Mouse (Mus musculus): ENCODE measurements around the gene Rtkn. TPM values are rescaled to one million over a fixed set of nuclear protein-coding genes. Genes with fewer than 3 reads are reported as not detected.

The Rtkn gene
- total RNA-seq (2021) (10 to 100 TPM in 1 of 2 experiments, 1 to 10 TPM in 1; 9.5 to 10.2 TPM), polyA plus RNA-seq (2012; rRNA removed) (93.6 and 100 TPM in 2 replicates)
- long read RNA-seq, partial matches to known transcripts = 0 of 12 reads
- long read RNA-seq, other reads (novel, unspliced or antisense) = 4 of 12 reads

DNA sequence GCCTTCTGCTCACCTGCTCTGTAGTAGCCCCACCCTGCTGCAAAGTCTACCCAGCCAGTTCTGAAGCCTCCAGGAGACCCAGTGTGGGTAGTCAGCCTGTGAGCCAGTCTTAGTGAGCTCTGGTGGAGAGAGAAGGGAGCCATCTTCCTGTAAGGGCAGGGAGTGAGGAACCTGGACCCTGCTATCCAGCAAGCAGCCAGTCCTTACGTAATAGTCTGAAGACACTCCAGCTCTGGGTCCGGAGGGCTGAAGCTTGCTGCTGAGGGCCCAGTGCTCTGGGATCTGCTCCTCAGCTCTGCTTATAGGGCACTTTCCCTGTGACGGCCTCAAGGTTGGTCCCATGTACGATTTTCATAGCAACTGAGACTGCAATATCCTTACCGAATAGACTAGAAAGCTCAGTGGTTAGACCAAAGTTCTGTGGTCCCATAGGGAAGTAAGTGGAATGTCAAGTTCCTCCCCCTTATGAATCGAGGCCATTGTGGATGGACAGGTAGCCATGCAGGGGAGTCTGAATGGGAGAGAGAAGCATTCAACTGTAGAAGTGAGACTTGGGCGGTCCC is at the start of gene Rtkn:
Rtkn (plus strand) TSS at position 513 of the 563 bp plus-strand sequence.
- DNase-seq = no peak

DNA sequence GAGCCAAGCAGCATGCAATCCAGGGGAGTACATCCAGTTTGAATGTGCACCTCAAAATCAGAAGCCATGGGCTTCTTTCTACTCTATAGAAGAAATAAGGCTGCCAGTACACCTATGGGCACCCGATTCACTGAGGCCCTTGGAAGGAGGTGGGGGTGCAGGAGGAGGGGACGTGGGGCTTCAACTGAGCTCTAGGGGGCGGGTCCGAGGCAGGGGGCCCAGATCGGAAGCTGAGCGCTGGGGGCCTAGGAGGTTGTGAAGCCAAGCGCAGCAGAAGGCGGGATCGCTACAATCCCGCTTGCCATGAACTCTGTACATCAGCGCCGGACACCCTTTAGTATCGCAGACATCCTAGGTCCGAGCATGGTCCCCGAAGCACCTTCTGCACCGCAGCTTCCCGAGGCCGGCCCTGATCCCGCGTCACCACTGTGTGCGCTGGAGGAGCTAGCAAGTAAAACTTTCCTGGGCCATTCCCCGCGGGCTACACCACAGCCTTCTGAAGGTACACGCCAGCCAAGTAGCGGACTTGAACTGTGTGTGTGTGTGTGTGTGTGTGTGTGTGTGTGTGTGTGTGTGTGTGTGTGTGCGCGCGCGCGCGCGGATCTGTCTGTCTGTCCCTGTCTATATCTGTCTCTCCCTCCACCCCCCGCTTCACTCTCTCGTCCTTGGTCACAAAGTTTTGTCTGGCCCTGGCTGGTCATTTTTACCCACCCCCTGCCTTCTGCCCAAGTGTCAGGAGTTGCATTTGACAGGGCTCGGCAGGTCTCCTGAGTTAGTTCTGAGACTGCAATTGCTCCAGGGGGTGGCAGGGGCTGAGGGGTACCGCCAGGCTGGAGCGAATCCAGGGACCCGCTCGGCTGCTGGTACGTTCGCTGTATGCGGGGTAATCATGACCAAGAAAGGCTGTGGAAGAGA is 48.9 kb upstream of the Rtkn start, which contains the start of gene Lbx2:
Lbx2 (plus strand) TSS at position 247 of the 915 bp plus-strand sequence.
- DNase-seq = peak; percentile 82

DNA sequence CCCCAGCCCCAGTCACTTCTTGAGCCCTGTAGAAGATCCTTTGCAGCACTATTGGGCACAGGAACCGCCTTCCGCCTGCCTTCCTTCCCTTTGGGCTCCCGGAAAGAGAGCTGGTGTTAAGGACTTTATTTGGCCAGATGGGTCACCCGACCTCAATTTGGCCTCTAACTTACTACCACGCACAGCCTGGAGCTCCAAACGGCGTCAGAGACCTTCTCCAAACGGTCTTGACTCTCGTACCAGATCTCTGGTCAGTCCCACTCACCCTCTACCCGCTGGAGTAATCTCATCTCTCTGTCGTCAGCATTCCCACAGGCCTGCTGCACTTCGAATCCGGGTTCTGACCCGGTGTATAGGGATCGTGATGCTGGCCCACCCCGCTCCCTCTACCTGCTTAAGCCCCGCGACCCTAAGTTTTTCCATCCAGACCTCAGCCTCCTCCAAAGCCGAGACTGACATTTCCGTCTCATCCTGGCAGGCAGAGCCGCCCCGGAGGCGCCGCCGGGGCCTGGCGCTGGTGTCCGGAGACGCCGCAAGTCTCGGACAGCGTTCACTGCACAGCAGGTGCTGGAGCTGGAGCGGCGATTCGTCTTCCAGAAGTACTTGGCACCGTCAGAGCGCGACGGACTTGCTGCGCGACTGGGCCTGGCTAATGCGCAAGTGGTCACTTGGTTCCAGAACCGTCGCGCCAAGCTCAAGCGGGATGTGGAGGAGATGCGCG is 47.9 kb upstream of the Rtkn start:
- DNase-seq = peak; percentile 81

DNA sequence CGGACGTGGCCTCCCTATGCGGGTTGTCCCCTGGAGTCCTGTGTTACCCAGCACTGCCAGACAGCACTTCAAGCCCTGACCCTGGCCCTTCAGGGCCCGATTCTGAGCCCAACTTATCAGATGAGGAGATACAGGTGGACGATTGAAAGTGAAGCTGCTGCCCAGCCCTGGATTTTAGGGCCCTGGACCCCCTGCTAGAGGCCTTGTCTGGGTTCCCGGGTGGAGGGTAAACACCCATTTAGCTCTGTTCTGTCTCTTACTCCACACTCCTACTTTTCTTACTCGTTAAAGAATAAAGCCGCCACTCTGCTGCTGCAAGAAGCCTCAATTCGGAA is 47.4 kb upstream of the Rtkn start:
- DNase-seq = no peak

DNA sequence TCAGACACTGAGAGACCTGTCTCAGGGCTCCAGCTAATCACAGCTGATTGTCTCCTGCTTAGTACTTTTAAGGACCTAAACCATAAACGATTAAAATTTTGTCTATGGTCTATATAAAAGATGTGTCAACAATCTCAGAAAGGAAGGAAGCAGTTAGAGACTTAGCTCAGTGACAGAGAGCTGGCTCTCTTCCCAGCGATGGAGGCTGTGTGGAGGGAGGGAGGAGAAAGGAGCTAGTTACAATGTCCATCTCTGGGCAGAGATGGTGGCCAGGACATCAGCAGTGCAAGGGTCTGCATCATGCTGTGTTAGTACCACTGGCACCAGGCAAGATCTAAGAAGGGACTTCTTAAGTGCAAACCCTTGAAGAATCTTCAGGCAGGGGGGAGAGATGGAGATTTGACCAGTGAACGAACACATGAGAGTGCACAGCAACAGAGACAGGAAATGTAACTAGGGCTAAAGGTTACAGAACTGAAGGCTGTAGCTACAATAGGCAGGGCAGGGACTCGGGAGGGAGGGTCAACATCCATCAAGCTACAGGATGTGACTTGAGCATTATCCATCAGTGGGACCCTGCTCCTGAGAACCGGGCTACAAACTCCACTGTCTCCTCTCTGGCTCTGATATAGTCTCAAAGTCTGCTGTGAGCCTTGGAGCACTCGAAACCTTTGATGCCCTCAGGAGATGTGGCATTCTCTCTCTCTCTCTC is 42.7 kb upstream of the Rtkn start:
- DNase-seq = no peak

DNA sequence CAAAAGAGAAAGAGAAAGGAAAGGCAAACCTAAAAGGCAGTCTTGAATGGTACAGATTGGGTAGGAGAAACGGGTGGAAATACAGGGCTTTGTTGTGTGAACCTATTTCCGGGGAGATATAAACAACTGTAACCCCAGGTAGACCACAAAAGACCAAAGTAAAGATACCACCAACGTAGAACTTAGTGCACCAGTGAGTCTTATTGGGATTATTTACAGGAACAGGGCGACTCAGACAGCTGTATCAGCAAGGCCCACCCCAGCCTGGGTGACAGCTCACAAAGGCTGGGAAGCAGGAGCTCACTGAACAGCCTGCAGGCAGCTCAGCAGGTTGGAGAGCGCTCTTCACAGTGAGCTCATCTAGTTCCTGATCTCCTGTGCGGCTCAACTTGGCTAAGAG is 39.3 kb upstream of the Rtkn start:
- DNase-seq = no peak

DNA sequence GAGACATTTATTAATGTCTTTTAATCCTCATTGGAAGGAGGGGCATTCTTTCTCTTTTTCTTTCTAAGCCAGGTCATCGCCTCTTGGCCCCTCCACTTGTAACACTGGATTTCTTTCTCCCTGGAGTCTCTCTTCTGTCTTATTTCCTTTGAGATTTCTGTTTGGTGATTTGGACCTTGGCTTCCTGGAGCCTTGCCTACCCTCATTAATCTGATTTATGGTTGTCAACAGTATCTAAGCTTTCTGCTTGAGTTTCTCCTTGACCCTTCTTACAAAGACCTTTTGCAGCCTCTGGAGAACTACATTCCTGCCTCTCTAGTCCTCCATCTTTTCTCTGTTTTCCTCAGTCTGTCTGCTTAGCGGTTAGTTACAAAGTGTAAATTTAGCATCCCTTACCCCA is 36.9 kb upstream of the Rtkn start:
- peak; percentile 81 for DNase-seq

DNA sequence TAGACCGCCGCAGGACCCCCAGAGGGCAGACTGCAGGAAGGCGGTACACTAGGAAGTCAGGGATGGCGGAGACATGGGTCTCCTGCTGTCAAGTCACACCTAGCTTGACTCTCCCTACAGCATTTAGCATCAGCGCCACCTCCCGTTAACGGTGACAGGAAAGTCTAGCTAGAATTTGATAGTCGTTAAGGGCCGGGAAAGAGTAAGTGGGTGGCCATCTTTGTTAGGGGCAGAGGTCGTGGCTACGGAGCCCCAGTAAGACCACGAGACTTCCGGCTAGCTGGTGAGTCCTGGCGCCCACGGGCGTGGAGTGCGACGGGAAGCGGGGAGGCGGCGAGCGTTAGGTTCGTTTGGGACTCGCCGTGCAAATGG is 34.0 kb upstream of the Rtkn start, which contains the start of the genes Ccdc142 and Gm42688:
Ccdc142 (plus strand) TSS at position 286 of the 372 bp plus-strand sequence.
Gm42688 (plus strand) TSS at position 302 of the 372 bp plus-strand sequence.
- DNase-seq = peak; percentile 94

DNA sequence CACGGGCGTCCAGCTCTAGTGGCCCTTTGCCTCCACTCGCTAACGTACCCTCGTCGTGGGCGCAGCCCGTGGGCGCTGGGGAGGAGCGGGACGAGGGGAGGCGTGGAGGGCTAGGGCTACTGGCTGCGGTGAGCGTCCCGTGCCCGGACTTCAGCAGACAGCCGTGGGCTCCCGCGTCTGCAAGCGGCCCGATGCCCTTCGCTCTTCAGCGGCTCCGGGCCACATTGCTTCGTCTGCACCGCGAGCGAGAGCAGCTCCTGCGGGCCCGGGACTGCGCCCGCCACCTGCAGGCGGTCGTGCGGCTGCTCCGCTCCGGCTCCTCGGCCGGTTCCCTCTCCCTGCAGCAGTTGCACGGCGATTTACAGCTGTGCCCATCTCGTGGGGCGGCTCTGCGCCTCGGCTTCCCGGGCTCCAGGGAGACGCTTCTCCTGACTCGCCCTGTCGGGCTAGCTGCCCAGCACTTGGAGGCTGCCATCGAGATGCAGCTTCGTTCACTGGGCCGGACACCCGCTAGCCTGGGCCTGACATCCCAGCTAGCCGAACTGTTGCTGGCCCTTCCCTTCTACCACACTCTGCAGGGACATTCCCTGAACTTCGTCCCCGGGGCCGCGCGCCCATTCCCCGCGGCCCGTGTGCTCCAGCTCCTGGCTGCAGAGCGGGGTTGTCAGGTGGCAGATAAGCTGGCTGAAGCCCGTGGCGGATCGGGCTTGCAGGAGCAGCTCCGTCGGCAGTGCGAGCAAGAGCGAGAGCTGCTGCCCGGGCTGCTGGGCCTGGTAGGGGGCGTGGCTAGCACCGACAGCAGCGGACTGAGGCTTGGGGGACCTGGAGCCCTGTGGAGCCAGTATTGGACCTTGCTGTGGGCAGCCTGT is 33.3 kb upstream of the Rtkn start:
- peak; percentile 85 for DNase-seq

DNA sequence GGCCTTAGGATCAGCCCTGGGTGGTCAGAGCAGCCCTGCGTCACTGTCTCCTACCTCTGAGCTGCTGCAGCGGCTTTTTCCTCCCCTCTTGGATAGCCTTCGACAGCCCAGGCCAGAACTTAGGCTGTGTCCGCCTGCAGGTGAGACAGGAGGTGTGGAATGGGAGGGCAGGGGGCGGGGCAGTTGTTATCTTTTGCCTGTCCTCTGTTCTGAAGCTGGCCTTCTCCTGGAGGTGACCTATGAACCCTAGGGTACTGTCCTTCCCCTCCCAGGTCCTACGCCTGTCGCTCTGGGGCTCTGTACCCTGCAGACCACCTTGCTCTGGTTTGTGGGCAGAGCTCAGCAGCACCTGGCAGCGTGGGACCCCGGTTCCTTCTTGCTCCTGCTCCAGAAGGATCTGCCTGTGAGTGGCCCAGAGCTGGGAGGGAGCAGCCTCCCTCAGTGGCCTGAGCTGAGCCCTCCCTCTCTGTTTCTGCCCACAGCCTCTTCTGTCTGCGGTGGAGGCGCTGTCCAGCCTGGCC is 32.1 kb upstream of the Rtkn start:
- DNase-seq = no peak

DNA sequence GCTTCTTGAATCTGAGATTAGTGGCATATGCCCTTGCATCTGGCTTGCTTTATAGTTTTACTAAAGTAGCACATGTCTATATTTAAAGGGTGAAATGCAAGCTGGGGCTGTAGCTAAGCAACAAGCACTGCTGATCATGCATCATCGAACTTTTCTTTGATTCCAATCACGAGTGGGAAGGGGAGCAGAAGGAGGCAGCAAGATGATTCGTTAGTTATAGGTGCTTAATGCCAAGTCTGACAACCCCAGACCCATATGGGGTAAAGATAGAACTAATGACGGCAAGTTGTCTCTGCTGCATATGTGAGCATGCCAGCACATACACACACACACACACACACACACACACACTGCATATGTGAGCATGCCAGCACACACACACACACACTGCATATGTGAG is 31.1 kb upstream of the Rtkn start:
- DNase-seq = no peak

DNA sequence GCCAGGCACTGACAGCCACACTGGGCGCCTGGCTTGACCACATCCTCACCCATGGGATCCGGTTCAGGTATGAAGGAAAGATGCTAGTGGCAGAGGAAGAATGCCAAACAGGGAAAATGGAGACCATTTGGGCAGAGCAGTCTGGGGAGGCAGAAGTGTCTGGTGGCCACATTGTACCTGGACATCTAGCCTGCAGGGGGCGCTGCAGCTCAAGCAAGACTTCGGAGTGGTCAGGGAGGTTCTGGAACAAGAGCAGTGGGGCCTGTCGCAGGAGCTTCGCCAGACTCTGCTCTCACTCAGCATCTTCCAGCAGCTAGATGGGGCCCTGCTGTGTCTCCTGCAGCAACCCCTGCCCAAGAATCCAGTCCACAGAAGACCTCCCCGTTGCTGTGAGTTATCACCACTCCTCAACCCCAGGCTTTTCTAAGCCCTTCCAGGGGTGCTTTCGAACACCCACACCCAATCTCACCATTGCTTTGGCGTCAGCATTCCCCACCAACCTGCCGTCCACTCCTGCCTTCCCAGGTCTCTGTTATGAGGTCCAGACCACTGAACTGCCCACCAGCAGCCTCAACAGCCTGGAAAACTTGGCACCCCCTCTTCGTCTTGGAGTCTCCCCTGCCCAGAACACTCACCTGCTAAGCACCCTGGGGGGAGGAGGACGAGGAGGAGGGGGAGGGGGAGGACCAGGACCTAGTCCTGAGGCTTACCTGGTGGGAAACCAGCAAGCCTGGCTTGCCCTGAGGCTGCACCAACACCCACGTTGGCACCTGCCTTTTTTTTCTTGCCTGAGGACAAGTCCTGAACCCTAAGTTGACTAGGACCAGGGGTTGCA is 27.5 kb upstream of the Rtkn start:
- DNase-seq = peak; percentile 82

DNA sequence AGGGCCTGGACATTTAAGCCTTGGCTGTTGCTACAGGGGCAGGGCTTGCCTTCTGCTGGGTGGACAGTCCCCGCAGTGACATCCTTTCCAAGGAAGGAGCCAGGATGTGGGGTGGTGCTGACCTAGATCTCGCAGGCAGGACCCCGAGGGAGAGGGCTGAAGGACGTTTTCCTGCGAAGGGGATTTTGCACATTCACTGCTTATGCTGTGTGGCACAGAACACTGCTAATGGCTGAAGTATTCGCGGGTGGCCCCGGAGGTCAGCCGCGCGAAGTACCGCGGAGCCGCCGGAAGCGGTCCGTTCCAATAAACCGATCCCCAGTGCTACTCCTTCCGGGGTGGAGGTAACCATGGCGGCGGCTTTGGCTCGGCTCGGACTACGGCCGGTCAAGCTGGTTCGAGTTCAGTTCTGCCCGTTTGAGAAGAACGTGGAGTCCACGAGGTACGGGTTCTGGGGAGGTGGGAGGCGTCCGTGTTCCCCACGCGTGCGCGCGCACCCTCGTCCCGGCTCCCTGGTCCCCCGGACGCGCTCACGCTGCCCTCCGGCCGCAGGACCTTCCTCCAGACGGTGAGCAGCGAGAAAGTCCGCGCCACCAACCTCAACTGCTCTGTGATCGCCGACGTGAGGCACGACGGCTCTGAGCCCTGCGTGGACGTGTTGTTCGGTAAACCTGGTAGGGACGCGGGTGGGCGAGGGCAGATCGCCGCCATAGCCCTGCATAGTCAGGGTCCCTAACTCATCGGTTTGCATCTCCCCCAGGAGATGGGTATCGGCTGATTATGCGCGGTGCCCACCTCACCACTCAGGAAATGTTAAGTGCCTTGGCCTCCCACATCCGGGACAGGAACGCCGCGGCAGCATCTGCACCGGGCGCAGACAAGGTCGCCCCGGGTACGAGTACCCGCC is 26.2 kb upstream of the Rtkn start, which contains the start of gene Mrpl53:
Mrpl53 (plus strand) TSS at position 279 of the 907 bp plus-strand sequence.
- peak; percentile 90 for DNase-seq

DNA sequence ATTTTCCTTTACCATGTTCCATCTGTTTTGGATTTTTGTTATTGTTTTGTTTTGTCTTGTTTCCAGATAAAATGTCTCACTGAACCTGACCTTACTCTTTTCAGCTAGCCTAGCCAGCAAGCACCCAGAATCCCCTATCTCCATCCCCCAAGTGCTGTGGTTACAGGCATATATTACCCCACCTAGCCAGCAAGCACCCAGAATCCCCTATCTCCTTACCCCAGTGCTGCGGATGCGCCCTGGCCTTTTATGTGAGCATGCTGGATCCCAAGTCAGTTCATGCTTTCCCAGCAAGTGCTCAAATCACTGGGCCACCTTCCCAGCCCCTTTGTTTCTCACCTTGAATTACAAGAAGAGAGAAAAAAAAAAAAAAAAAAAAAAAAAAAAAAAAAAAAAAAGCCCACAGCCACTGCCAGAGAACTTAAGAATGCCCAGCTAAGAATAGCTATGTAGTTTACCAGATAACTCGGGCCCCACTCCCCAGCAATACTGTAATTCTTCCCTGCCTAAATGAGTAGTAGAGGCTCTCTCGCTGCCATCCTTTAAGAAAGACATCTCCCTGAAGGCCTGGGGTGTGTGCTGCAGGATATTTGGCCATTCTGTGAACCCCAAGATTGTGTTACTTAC is 23.6 kb upstream of the Rtkn start:
- DNase-seq = no peak

DNA sequence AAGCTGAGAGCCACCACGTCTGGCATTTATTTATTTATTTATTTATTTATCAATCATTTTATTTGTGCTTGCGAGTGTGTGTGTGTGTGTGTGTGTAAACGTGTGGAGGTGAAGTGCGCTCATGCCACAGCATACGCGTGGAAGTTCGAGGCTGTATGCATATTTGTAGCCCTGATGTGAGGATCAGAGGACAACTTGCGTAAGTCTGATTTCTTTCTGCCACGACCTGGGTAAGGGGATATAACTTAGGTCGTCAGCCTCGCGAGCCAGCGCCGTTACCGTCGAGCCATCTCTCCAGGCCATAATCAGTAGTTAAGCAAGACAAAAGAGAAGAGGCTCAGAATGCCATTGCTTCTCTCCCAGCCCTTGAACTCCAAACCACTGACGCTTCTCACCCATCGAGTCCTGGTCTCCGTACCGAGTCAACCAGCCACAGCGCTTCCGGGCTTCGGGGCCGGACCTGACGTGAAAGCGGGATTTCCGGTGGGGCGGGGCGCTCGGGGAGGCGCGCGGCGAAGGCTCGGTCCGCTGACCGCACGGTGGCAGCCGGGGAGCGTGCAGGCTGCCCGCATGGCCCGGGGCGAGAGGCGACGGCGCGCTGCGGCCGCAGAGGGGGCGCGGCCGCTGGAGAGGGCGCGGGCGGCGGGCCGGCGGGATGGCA is 20.1 kb upstream of the Rtkn start, which contains the start of gene Mogs:
Mogs (plus strand) TSS at position 486 of the 661 bp plus-strand sequence.
- peak; percentile 97 for DNase-seq

DNA sequence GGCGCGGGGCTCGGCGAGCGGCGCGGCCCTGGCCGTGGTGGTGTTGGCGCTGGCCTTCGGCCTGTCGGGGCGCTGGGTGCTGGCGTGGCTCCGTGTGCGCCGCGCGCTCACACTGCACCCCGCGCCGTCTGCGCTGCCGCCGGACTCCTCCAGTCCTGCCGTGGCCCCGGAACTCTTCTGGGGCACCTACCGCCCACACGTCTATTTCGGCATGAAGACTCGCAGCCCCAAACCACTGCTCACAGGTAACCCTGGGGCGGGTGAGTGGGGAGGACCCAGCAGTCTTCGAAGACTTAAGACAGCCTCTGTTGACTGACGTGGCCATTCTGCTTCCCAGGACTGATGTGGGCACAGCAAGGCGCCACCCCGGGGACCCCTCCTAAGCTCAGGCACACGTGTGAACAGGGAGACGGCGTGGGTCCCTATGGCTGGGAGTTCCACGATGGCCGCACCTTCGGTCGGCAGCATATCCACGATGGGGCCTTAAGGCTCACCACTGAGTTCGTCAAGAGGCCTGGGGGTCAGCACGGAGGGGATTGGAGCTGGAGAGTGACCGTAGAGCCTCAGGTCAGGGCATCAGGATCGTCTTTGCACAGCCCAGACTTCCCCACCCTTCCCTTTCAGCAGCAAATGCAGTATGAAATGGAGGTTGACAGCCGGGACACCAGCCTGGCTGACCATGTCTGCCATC is 19.4 kb upstream of the Rtkn start:
- DNase-seq = no peak
